Mouse (Mus musculus) spleen, adult 12 weeks (tissue): ENCODE data around the gene Nek7.

ENCODE experiments used
- DNase-seq: peaks from one replicate; pipeline ENCODE4 v3.0.0; 2022; ENCODE audit warnings: low spot score

The Nek7 gene

DNA sequence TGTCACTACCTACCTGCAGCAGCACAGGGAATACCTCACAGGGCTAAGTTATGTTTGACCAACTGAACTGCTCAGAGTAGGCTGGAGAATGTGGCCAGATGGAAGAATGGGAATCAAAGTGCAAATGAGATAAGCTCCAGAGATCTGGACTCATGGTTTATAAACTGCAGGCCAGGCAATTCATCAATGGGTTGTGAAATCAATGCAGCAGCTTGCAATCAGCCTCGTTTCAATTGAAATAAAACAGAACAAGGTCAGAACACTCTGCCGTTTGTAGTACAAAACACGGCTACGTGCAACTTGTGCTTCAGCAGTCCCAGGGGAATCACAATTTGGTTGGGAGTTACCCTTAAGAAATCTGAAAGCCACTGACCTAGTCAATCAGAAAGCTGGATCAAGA is 109.4 kb downstream of the Nek7 start:
- no peak for DNase-seq

DNA sequence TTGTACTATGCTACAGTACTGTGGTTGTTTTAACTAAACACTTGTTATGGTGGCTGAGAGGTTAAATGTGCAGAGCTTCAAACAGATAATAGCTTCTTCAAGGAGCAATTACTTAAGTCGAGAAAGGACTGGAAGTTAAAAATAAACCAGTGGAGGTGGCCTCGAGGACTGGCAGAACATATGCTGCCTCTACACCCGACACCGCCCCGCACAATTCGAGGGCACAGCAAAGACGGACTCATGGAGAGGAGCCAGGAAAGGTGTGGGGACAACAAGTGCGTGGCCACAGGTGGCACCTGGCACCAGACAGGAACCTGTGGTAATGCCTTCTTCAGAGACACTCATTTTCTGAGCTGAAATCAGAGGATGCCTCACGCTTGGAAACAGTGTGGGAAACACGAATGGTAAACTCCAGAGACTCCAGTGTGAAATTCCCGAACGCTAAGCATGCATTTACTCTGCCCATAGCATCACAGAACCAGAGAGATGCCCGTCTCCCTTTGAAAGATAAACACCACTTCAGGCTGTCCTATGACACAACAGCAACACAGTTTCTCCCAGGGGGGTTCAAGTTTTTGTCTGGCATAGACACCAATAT is 112.4 kb downstream of the Nek7 start:
- DNase-seq: no peak

DNA sequence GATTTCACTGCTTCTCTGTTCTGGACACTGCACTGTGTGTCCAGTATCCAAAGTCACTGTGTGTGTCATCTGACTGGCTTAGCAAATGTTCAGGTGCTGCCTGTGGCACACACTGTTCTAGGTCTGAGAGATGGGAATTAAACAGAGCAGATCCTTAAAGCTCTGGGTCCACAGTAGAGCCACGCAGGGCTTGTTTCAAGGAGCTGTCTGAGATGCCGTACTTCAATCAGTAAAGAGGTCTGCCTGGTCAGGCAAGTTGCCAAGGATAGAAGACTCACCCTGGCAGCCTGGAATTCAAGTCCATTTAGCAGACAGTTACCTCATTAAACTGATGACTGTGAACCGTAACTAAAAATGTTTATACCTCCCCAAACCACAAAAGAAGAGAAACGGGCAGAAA is 112.9 kb downstream of the Nek7 start:
- DNase-seq: no peak

DNA sequence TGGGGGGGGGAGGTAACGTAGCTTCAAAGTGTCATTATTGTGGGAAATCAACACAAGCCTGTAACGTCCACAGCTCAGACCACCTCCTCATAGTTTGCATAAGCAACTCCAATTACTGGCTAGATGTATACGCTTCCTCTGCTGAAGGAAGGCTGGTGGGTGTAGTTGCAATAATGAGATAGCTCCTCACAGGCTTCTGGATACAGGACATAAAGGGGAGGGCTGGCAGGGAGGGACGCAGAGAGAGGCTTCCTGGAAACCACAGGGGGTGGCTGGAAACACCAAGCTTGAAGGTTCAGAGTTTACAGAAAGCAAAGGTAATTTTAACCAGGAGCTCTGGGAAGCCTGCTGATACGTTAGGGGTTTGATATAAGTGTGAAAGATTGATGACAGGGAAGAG is 115.7 kb downstream of the Nek7 start:
- no peak for DNase-seq

DNA sequence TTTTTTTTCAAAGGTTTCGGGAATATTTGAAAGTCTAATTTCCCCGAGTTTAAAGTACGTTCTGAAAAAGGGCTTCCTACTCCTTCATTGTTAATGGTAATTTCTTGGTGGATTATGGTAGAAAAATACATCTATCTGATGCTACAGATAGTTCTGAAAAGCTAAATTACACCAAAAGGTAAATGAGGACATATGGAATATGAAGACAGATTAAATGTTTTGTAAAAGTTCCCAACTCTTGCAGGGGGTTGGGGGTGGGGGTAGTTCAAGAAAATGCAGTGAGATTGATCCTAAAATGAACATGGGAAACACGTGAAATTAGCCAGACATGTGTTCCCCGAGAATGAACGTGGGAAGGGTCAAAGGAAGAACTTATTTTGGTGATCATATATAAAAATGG is 119.2 kb downstream of the Nek7 start:
- DNase-seq: no peak

DNA sequence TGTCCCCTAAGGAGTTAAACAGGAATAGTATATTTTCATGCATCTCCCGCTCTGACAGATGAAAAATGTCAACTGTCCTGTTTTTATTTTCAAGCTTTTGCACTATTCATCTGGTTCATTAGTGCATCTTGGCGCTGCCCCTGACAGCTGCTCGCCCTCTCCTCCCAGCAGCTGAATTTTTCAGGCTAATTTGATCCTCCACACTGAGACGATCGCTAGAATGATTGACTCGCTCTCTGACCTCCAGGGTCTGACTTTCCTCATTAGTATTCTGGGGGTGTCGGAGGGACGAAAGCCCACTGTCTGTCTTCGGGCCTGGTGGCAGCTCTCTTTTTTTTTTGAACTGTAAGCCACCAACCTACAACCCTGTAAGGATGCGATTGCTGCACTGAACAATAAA is 119.8 kb downstream of the Nek7 start:
- DNase-seq: no peak

DNA sequence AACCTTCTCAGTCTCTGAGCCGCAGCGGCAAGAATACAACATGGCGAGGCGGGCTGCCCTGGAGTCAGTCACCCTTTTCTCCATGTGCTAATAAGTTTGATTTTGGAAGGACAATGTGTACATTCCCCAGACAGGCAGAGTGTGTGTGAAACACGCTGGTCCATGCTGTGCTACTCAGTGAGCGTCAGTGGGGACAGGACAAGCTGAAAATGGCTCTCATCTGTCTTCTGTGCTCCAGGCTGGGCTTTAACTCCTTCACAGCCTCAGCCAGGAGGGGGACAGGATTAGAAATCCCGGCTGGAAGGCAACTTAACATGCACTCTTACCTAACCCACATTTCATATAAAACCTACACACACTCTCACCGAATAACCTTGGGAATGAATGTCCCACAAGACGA is 120.5 kb downstream of the Nek7 start:
- no peak for DNase-seq

DNA sequence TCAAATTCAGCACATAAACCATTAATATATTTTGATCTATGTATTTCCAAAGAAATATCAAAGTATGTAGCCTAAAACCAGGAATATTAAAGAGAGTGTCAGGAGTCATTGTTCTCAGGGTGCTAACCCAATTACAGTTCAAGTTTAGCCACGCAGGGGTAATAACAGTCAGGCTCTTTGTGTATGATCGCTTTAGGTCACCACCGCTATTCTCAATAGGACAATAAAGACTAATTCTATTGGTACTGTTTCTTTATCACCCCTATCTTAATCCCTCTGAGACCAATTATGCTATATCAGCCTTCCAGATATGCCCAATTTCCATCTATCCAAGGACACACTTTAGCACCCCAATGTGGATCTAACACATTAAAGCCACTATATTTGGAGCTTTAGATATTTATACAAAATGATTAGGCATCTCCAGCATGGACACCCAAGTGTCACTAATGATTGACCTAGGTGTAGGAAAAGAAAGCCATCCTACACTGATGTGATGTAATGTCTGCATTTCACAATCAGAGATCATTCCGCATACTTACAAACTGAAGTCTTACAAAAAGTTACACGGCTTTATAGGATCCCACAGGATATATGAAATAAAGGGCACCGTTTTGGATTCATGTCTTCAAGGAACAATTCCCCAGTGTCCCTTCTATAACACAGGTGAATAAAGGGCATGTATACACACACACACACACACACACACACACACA is 128.4 kb downstream of the Nek7 start:
- no peak for DNase-seq

DNA sequence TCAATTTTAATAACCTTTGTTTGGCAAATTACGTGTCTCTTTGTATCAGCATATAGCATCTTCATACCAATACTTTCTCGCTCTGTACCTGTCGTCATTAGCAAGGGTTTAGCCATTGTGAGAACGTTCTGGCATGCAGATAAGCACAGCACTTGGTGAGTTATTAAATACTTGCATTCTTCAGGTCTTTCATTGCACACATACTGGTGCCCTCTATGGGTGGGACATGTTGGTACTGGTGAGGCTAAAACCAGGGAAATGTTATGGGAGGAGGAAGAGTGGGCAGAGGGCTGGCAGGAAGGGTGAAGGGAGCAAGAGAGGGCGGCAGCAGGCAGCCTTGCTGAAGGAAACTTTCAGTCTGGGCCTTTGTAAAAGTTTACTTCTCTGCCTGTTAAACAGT is 132.4 kb downstream of the Nek7 start:
- no peak for DNase-seq

DNA sequence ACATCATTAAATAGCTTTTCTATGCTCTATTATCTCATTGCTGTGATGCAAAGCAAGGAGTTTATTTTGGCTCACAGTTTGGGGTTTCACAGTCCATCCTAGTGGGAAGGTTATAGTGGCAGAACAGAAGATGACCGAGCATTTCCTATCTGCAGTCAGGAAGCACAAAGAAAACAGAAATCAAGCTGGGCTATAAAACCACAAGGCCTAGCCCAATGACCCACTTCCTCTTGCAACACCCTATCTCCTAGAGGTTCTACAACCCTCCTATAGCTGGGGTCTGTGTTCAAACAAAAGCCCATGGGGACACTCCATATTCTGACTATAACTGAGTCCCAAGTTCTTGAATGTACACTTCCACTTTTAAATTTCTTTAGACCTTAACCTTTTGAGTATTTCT is 139.2 kb downstream of the Nek7 start:
- no peak for DNase-seq

DNA sequence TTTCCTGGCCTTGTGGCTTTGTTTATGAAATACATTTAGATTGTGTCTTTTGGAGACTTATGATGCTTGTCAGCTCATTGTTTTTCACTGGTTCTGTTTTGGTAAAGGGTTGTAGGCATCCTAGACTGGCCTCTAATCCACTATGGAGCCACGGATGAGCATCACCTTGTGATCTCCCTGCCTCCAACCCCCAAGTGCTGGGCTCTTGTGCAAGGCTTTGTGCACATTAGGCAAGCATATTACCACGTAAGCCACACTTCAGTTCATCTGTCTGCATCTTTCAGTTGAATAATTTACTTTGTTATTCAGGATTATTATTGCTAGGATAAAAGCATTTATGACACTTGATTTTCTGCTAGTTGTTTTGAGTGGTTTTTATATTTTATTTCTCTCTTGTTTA is 154.6 kb downstream of the Nek7 start:
- no peak for DNase-seq

DNA sequence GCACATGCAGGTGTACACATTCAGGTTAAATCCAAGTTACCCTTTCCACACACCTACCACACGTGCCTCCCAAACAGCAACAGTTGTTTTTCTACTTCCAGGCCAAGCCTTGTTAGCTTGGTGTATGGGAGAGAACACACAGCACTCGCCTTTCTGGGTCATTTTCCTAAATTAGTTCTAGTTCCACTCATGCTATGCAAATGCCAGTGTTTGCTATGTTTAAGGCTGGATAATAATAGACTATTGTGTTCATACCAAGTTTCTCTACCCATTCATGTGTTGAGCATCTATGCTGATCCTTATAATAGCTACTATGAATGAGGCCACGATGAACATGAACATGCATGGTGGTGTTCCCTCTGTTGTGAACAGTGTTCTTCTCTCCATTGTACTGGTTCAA is 158.5 kb downstream of the Nek7 start:
- no peak for DNase-seq

DNA sequence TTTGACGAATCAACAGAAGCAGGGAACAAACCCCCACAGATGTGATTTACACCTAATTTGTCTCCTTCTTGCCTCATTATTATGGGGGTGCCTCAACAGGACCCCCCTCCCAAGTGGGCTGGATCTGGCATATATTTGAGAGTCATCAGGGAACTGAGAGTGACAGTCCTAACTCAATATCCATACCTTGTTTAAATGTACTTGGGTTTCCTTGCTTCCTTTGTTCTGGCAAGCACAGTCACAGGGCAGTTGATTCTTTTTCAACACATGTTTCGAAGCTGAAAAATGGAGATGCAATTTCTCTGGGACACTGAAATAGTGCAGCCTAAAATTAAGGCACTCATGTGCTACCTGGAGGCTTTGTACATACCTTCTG is 170.5 kb downstream of the Nek7 start:
- no peak for DNase-seq

DNA sequence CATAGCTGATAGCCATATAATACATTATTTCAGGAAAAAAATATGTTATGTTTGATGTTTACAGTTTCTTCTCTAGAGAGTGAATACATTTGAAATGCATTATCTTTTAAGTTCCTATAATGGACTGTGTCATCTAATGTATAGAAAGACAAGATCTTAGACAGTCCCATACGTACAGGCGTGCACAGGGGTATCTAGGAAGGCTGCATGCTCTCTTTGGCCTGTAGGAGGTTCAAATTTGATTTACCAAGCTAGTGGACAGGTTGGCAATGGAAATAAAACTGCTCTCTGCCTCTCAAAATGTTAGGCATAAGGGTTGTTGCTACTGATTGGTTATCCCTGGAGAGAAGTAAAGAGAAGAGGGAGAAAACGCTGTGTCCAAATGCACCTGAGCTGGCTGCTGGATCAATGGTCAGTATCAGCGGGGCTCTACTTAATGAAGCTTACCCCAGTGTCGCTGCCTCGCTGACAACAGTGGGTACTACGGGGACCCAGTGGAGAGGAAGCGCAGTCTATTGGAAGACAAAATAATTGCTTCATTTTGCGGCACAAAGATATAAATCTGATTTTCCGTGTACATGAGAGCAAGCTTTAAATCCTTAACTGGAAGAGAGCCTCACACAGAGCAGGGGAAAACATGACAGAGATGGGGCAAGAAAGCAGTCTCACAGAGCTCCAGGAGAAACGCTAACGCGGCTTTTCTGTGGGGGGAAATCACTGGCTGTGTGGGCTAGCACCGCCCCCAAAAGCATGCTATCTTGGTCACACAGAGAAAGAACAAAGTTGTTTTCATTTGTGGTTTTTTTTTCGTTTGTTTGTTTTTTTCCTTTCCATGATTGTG is 171.1 kb downstream of the Nek7 start:
- DNase-seq: no peak

DNA sequence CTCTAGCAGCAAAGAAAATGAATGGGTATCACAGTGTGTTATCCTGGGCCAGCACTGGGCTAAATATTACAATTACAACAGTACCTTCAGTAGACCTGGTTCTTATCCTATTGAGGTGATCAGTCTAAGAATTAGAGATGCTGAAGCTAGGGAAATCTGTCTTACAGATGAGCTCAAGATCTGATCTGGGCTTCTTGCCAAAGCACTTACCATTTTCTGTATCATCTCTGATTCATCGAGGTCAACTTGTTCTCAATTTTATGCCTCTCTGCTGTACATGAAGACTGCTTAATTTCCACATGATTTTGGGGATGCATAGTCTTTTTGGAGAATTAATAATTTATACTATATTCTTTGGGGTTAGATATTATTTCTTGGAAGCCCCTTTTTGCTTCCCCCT is 173.1 kb downstream of the Nek7 start:
- no peak for DNase-seq
